In genomic region chr2:63503939-63504338, GRCm38 (mm10) we compare ENCODE assay signal across 10 mouse cellular contexts.
DNase-seq lines count a peak whose midpoint lies in the region; ATAC-seq and TF ChIP-seq lines count a peak whose summit lies in the region.
"Had no signal": no experiment of that assay in that cellular context is flagged by ENCODE, and none has a peak within 500 bp of the region (broad histone marks: within the 10 kb centered on the region; RNA-seq: fewer than 3 reads in every experiment).

No protein-coding gene starts in this region.

- no peaks in the 10 kb centered on the region for H3K27me3 ChIP-seq in kidney, adult 2 months (replicated peaks; ENCODE audit: control insufficient read depth, insufficient read depth, low read length)
- H3K27me3 ChIP-seq in hindbrain, postnatal 0 days (ENCODE audit: insufficient read depth, low read length) = no peaks in the 10 kb centered on the region
- H3K27me3 ChIP-seq: liver, embryonic 15.5 days had no signal

- no peaks in the 10 kb centered on the region for H3K36me3 ChIP-seq in kidney, adult 2 months (ENCODE audit: control insufficient read depth, insufficient read depth, low read length)
- H3K36me3 ChIP-seq in ES-E14 (ENCODE audit: control insufficient read depth, insufficient read depth, low read length, poor library complexity, severe bottlenecking) = no peaks in the 10 kb centered on the region
- H3K36me3 ChIP-seq in hindbrain, postnatal 0 days (ENCODE audit: insufficient read depth, low read length) = no peaks in the 10 kb centered on the region
- H3K36me3 ChIP-seq: liver, embryonic 15.5 days had no signal

- TF ChIP-seq CTCF in kidney, adult 2 months (conservative IDR thresholded peaks at IDR 0.05; ENCODE audit: insufficient read depth, insufficient read length, low read depth, low read length) = peak; percentile 42
- TF ChIP-seq CTCF in hindbrain, postnatal 0 days (IDR thresholded peaks at IDR 0.05; ENCODE audit: low read depth) = peak; percentile 78

- no peak for ATAC-seq in CD4-positive, CD25-positive, alpha-beta regulatory T cell, adult 4 months
- no peak for ATAC-seq in hindbrain, postnatal 0 days
- no peak for ATAC-seq in frontal cortex, adult (ENCODE audit: low TSS enrichment)

- H3K9ac ChIP-seq in ES-E14 (ENCODE audit: insufficient read depth, low read depth, low read length, poor library complexity, severe bottlenecking) = no peak overlapping the region
- no peak overlapping the region for H3K9ac ChIP-seq in hindbrain, postnatal 0 days (replicated peaks; ENCODE audit: low read length)
- H3K9ac ChIP-seq: liver, embryonic 15.5 days had no signal

- WGBS in kidney, adult 2 months = 11% methylated on average over 3 of the region's 3 CpGs
- WGBS in hindbrain, postnatal 0 days = 10% methylated on average over 3 of the region's 3 CpGs

- DNase-seq in CD4-positive, CD25-positive, alpha-beta regulatory T cell, adult 2 months (ENCODE audit: low read depth, low spot score) = peak; percentile 24
- no peak for DNase-seq in kidney, adult 2 months
- DNase-seq in kidney, adult 9 months = no peak
- DNase-seq in ES-E14 (ENCODE audit: low read depth, low spot score) = peak; percentile 1
- peak; percentile 75 for DNase-seq in hindbrain, postnatal 0 days (ENCODE audit: low spot score)
- DNase-seq in thymus, postnatal 0 days (ENCODE audit: low spot score) = no peak

- no peak for TF ChIP-seq POLR2A in kidney, adult 2 months (IDR thresholded peaks at IDR 0.05; ENCODE audit: low read depth, low read length)

- H3K4me2 ChIP-seq in hindbrain, postnatal 0 days (ENCODE audit: low read depth, low read length) = no peak overlapping the region
- H3K4me2 ChIP-seq: liver, embryonic 15.5 days had no signal

- in situ Hi-C loops in ES-E14 (cut with MboI; ENCODE audit: low sequenced_read_pairs in 2 of 2, unreplicated experiment in 2 of 2) = loop anchor here (25.0 kb wide), 1 partner anchor 958 kb away; no protein-coding TSS in a partner anchor

- no peaks in the 10 kb centered on the region for H3K9me3 ChIP-seq in ES-E14 (ENCODE audit: control insufficient read depth, insufficient read depth, low read depth, low read length)
- no peaks in the 10 kb centered on the region for H3K9me3 ChIP-seq in hindbrain, postnatal 0 days (ENCODE audit: low read length)
- H3K9me3 ChIP-seq: liver, embryonic 15.5 days had no signal

- no peak overlapping the region for H3K27ac ChIP-seq in kidney, adult 2 months (ENCODE audit: insufficient read depth, low read depth, low read length)
- H3K27ac ChIP-seq in ES-E14 (ENCODE audit: insufficient read depth, low read depth, low read length, poor library complexity, severe bottlenecking) = no peak overlapping the region
- no peak overlapping the region for H3K27ac ChIP-seq in hindbrain, postnatal 0 days
- H3K27ac ChIP-seq: liver, embryonic 15.5 days had no signal

- no peak overlapping the region for H3K4me3 ChIP-seq in kidney, adult 2 months (ENCODE audit: insufficient read depth, low read depth, low read length)
- no peak overlapping the region for H3K4me3 ChIP-seq in ES-E14 (ENCODE audit: insufficient read depth in 1 of 2, low read depth in 1 of 2, low read length in 2 of 2, poor library complexity in 1 of 2, severe bottlenecking in 1 of 2)
- H3K4me3 ChIP-seq in hindbrain, postnatal 0 days (ENCODE audit: low read length) = no peak overlapping the region
- H3K4me3 ChIP-seq: erythroblast, embryonic 14.5 days; liver, embryonic 15.5 days had no signal

- H3K4me1 ChIP-seq in kidney, adult 2 months (ENCODE audit: control insufficient read depth, insufficient read depth, low read length) = no peaks in the 10 kb centered on the region
- no peaks in the 10 kb centered on the region for H3K4me1 ChIP-seq in ES-E14 (ENCODE audit: control insufficient read depth in 2 of 2, insufficient read depth in 2 of 2, low read length in 2 of 2, poor library complexity in 1 of 2)
- H3K4me1 ChIP-seq in hindbrain, postnatal 0 days (ENCODE audit: insufficient read depth, low read length) = no peaks in the 10 kb centered on the region
- H3K4me1 ChIP-seq: liver, embryonic 15.5 days had no signal

TF ChIP-seq in ES-E14, 5 proteins besides CTCF, POLR2A, EP300 and RAD21:
- TF ChIP-seq HCFC1 (IDR thresholded peaks at IDR 0.05; ENCODE audit: borderline replicate concordance, insufficient read depth, low read length) (no peak), MAFK (IDR thresholded peaks at IDR 0.05; ENCODE audit: insufficient read depth, low read depth, low read length) (no peak), ZNF384 (IDR thresholded peaks at IDR 0.05; ENCODE audit: low read depth, low read length) (peak; percentile 92), CHD2 (IDR thresholded peaks at IDR 0.05; ENCODE audit: low read depth, low read length) (no peak), ZC3H11A (IDR thresholded peaks at IDR 0.05; ENCODE audit: borderline replicate concordance, low read depth, low read length) (peak; percentile 43; the same call in 1 of the 2 replicates)

Comparison
In these comparisons a context has a peak if more than half of its experiments do, and no peak if none do; other contexts are left out.
1. DNase-seq: peak in CD4-positive, CD25-positive, alpha-beta regulatory T cell, adult 2 months (single experiment), ES-E14 (single experiment) and hindbrain, postnatal 0 days (single experiment); none in kidney, adult 2 months (single experiment), kidney, adult 9 months (single experiment) and thymus, postnatal 0 days (single experiment).